Mouse (Mus musculus) forebrain, embryonic 15.5 days (tissue): ENCODE measurements around the gene Eef2k. TPM values are rescaled to one million over a fixed set of nuclear protein-coding genes. Genes with fewer than 3 reads are reported as not detected.
"Not testable (repeated sequence)": the region's sequence is repeated elsewhere in the genome, so short reads cannot be mapped to it uniquely, and the experiment has no call there.

Experiments used
- ATAC-seq: fragments of 200-750 bp; cut with Nextera tagmentation; replicated peaks from 2 replicates; pipeline ENCODE4 v1.8.0; 2017; ENCODE audit warnings: mild to moderate bottlenecking, moderate TSS enrichment, moderate library complexity
- H3K27ac ChIP-seq: fragments of 300-500 bp; sonication (generic); replicated peaks from 2 replicates; pipeline ENCODE4 v1.5.1; 2015; ENCODE audit warnings: mild to moderate bottlenecking, inconsistent platforms
- H3K27me3 ChIP-seq: fragments of 300-500 bp; sonication (generic); 2 replicates; pipeline ENCODE4 v1.6.1; 2015; ENCODE audit warnings: inconsistent platforms
- H3K36me3 ChIP-seq: fragments of 300-500 bp; sonication (generic); 2 replicates; pipeline ENCODE4 v1.6.1; 2015; ENCODE audit warnings: mild to moderate bottlenecking, inconsistent platforms
- H3K4me1 ChIP-seq: fragments of 300-500 bp; sonication (generic); 2 replicates; pipeline ENCODE4 v1.6.1; 2015; ENCODE audit warnings: inconsistent platforms
- H3K4me2 ChIP-seq: fragments of 300-500 bp; sonication (generic); replicated peaks from 2 replicates; pipeline ENCODE4 v1.6.1; 2015; ENCODE audit warnings: mild to moderate bottlenecking, inconsistent platforms
- H3K4me3 ChIP-seq: fragments of 300-500 bp; sonication (generic); 2 replicates; pipeline ENCODE4 v1.5.1; 2015; ENCODE audit warnings: mild to moderate bottlenecking, inconsistent platforms
- H3K9ac ChIP-seq: fragments of 300-500 bp; sonication (generic); replicated peaks from 2 replicates; pipeline ENCODE4 v1.6.1; 2015; ENCODE audit warnings: mild to moderate bottlenecking, inconsistent platforms
- H3K9me3 ChIP-seq: fragments of 300-500 bp; sonication (generic); 2 replicates; pipeline ENCODE4 v1.6.1; 2016; ENCODE audit warnings: inconsistent platforms
- WGBS: fragments of 180-500 bp; shearing (Covaris S2); methylation state at CpG from one replicate; pipeline ENCODE4 v1.1.7; 2015; ENCODE audit warnings: mixed read lengths; 5-methylcytosine and 5-hydroxymethylcytosine counted together
- polyA plus RNA-seq: library from polyadenylated mRNA; unstranded; fragments of >200 nt; fragmentation: Nextera tagmentation; extraction: Ambion mirVana; gene quantifications from 2 replicates; pipeline ENCODE4 v1.2.1, GENCODE M21; 2015

Eef2k gene
- polyA plus RNA-seq, 1 experiment from 2014 or later = 33.7 TPM

GRCm38 (mm10) chr7:120883523-120884290 is 41.1 kb downstream of the Eef2k start:
- H3K4me1 ChIP-seq = no peaks in the 10 kb centered on the region
- no peak overlapping the region for H3K27ac ChIP-seq
- H3K4me3 ChIP-seq = no peak overlapping the region
- ATAC-seq = no peak
- H3K9me3 ChIP-seq = no peaks in the 10 kb centered on the region
- peaks cover 42% of the 10 kb centered on the region for H3K36me3 ChIP-seq
- 88% methylated on average over 4 of the region's 4 CpGs for WGBS
- no peak overlapping the region for H3K9ac ChIP-seq
- no peaks in the 10 kb centered on the region for H3K27me3 ChIP-seq
- no peak overlapping the region for H3K4me2 ChIP-seq

GRCm38 (mm10) chr7:120884746-120885145 is 42.1 kb downstream of the Eef2k start:
- WGBS = 93% methylated on average over 4 of the region's 4 CpGs
- ATAC-seq = no peak

GRCm38 (mm10) chr7:120893123-120893522 is 50.5 kb downstream of the Eef2k start:
- no peaks in the 10 kb centered on the region for H3K27me3 ChIP-seq
- H3K4me3 ChIP-seq = no peak overlapping the region
- no peak overlapping the region for H3K27ac ChIP-seq
- H3K4me2 ChIP-seq = no peak overlapping the region
- WGBS = 81% methylated on average over 5 of the region's 5 CpGs
- ATAC-seq = no peak
- no peak overlapping the region for H3K9ac ChIP-seq
- H3K9me3 ChIP-seq = no peaks in the 10 kb centered on the region
- H3K36me3 ChIP-seq = peaks cover 20% of the 10 kb centered on the region; the same call in 1 of the 2 replicates
- no peaks in the 10 kb centered on the region for H3K4me1 ChIP-seq

More at GRCm38 (mm10) chr7:120884746-120885145, 42.1 kb downstream of the Eef2k start:
- Histone ChIP-seq H3K4me1 (no peaks in the 10 kb centered on the region), H3K9ac (no peak overlapping the region), H3K27ac (no peak overlapping the region), H3K4me2 (no peak overlapping the region), H3K27me3 (no peaks in the 10 kb centered on the region), H3K4me3 (no peak overlapping the region), H3K9me3 (no peaks in the 10 kb centered on the region), H3K36me3 (peaks cover 42% of the 10 kb centered on the region)

- H3K9me3 ChIP-seq = no peaks in the 10 kb centered on the region
- H3K4me2 ChIP-seq = no peak overlapping the region
- no peaks in the 10 kb centered on the region for H3K4me1 ChIP-seq
- H3K4me3 ChIP-seq = no peak overlapping the region
- no peak overlapping the region for H3K27ac ChIP-seq
- 95% methylated on average over 7 of the region's 7 CpGs for WGBS
- ATAC-seq = no peak
- H3K36me3 ChIP-seq = peaks cover 25% of the 10 kb centered on the region; the same call in 1 of the 2 replicates
- H3K9ac ChIP-seq = no peak overlapping the region
- H3K27me3 ChIP-seq = no peaks in the 10 kb centered on the region
Observed at GRCm38 (mm10) chr7:120897054-120897453, 54.4 kb downstream of the Eef2k start.

GRCm38 (mm10) chr7:120897711-120898335 is 55.2 kb downstream of the Eef2k start:
- 82% methylated on average over 9 of the region's 9 CpGs for WGBS

GRCm38 (mm10) chr7:120900191-120900590 is 57.6 kb downstream of the Eef2k start:
- Histone ChIP-seq H3K4me3 (no peak overlapping the region), H3K4me2 (no peak overlapping the region), H3K27me3 (no peaks in the 10 kb centered on the region), H3K36me3 (peaks cover 30% of the 10 kb centered on the region; the same call in 1 of the 2 replicates), H3K4me1 (no peaks in the 10 kb centered on the region), H3K27ac (no peak overlapping the region), H3K9me3 (no peaks in the 10 kb centered on the region), H3K9ac (no peak overlapping the region)
- 73% methylated on average over 4 of the region's 4 CpGs for WGBS
- ATAC-seq = no peak

More at GRCm38 (mm10) chr7:120897711-120898335, 55.2 kb downstream of the Eef2k start:
- Histone ChIP-seq H3K27ac (no peak overlapping the region), H3K9me3 (no peaks in the 10 kb centered on the region), H3K9ac (no peak overlapping the region), H3K4me3 (no peak overlapping the region), H3K36me3 (peaks cover 26% of the 10 kb centered on the region; the same call in 1 of the 2 replicates), H3K27me3 (no peaks in the 10 kb centered on the region), H3K4me2 (no peak overlapping the region), H3K4me1 (no peaks in the 10 kb centered on the region)
- no peak for ATAC-seq

GRCm38 (mm10) chr7:120901701-120902100 is 59.1 kb downstream of the Eef2k start:
- Histone ChIP-seq H3K9me3 (no peaks in the 10 kb centered on the region), H3K36me3 (peaks cover 26% of the 10 kb centered on the region; the same call in 1 of the 2 replicates), H3K4me2 (no peak overlapping the region), H3K27ac (no peak overlapping the region), H3K27me3 (no peaks in the 10 kb centered on the region), H3K9ac (no peak overlapping the region), H3K4me3 (no peak overlapping the region), H3K4me1 (no peaks in the 10 kb centered on the region)
- no peak for ATAC-seq
- WGBS = 56% methylated on average over 8 of the region's 8 CpGs

- Histone ChIP-seq H3K27ac (no peak overlapping the region), H3K4me2 (no peak overlapping the region), H3K4me1 (no peaks in the 10 kb centered on the region), H3K27me3 (no peaks in the 10 kb centered on the region), H3K9ac (no peak overlapping the region), H3K4me3 (no peak overlapping the region), H3K9me3 (no peaks in the 10 kb centered on the region), H3K36me3 (peaks cover 26% of the 10 kb centered on the region; the same call in 1 of the 2 replicates)
- ATAC-seq = no peak
- 60% methylated on average over 3 of the region's 3 CpGs for WGBS
Observed at GRCm38 (mm10) chr7:120902931-120903330, 60.3 kb downstream of the Eef2k start.

- H3K9ac ChIP-seq, H3K36me3 ChIP-seq, H3K9me3 ChIP-seq, ATAC-seq, H3K4me3 ChIP-seq, H3K4me1 ChIP-seq, H3K4me2 ChIP-seq, H3K27me3 ChIP-seq, H3K27ac ChIP-seq: not testable (repeated sequence)
- WGBS = 70% methylated on average over 3 of the region's 3 CpGs
Observed at GRCm38 (mm10) chr7:120910172-120910571, 67.5 kb downstream of the Eef2k start.

GRCm38 (mm10) chr7:120911268-120911667 is 68.6 kb downstream of the Eef2k start:
- WGBS = 86% methylated on average over 6 of the region's 6 CpGs

GRCm38 (mm10) chr7:120913332-120913731 is 70.7 kb downstream of the Eef2k start:
- Histone ChIP-seq H3K9me3 (no peaks in the 10 kb centered on the region), H3K4me1 (peaks cover 2% of the 10 kb centered on the region), H3K4me2 (no peak overlapping the region), H3K27ac (no peak overlapping the region), H3K9ac (no peak overlapping the region), H3K36me3 (no peaks in the 10 kb centered on the region), H3K27me3 (no peaks in the 10 kb centered on the region), H3K4me3 (no peak overlapping the region)
- WGBS = 51% methylated on average over 1 of the region's 1 CpGs
- no peak for ATAC-seq

More at GRCm38 (mm10) chr7:120911268-120911667, 68.6 kb downstream of the Eef2k start:
- not testable (repeated sequence) for H3K27ac ChIP-seq, H3K9me3 ChIP-seq, H3K9ac ChIP-seq, H3K4me3 ChIP-seq, H3K4me2 ChIP-seq, H3K4me1 ChIP-seq, H3K27me3 ChIP-seq, ATAC-seq, H3K36me3 ChIP-seq

GRCm38 (mm10) chr7:120916262-120916875 is 73.7 kb downstream of the Eef2k start:
- no peaks in the 10 kb centered on the region for H3K9me3 ChIP-seq
- no peak overlapping the region for H3K4me3 ChIP-seq
- H3K27ac ChIP-seq = no peak overlapping the region
- no peak for ATAC-seq
- H3K27me3 ChIP-seq = no peaks in the 10 kb centered on the region
- peaks cover 16% of the 10 kb centered on the region for H3K4me1 ChIP-seq
- no peaks in the 10 kb centered on the region for H3K36me3 ChIP-seq
- no peak overlapping the region for H3K9ac ChIP-seq
- H3K4me2 ChIP-seq = no peak overlapping the region
- WGBS = 22% methylated on average over 11 of the region's 11 CpGs
